Mouse (Mus musculus) layer of hippocampus, postnatal 25 days (tissue): ENCODE measurements around the gene Ubap2l. TPM values are rescaled to one million over a fixed set of nuclear protein-coding genes. Genes with fewer than 3 reads are reported as not detected.

ENCODE experiments used
- DNase-seq, 2 experiments: peaks; one replicate each; pipeline ENCODE4 v3.0.0; 2022; ENCODE audit warnings: mixed read lengths in 2 of 2, low spot score in 1 of 2; ENCODE audit errors: extremely low spot score in 1 of 2
- total RNA-seq, 2 experiments: library from RNA; stranded (reverse); gene quantifications; 2 replicates each; pipeline ENCODE4 v1.2.3; 2021

Ubap2l gene
- 100 to 1,000 TPM; 144 to 181 TPM for total RNA-seq

DNA sequence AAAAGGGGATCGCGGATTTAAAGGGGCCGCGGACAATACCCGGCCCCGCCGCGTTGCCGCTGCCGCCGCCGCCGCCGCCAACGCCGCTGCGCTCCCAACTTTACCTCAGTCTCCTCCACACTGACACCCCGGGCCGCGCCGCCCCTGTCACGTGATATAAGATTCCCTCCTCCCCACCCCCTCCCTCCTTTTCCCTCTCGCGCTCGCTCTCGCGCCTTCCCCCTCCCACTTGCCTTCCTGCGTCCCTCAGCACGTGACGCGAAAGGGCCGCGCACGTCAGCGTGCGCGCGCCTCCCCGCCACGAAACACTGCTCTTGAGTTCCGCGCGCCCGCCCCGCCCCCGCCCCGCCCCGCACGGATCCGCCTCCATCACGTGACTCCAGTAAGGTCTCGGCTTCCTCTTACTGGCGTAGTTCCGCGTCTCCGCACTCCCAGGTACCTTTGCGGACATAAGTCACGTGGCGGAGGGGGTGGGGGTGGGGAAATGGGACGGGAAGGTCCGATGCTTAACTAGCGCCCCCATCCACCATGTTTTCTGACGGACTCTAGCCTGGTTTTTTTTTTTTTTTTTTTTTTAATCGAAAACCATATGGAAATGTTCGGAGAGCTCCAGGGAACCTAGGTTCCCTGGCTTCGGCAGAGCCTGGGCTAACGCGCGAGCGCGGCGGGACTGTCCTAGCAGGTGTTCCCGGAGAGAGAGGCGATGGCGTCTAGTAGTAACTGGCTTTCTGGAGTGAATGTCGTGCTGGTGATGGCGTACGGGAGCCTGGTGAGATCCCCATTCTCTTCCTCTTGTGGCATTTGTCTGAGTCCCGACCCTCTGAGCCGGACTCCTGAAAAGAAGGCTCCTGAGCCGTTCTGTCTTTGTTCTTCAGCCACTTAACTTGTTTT lies at the start of gene Ubap2l:
Gene Ubap2l, minus strand, starts transcription at position 278 of the 891 bp plus-strand sequence.
- peak; percentile 81 to 83 for DNase-seq

DNA sequence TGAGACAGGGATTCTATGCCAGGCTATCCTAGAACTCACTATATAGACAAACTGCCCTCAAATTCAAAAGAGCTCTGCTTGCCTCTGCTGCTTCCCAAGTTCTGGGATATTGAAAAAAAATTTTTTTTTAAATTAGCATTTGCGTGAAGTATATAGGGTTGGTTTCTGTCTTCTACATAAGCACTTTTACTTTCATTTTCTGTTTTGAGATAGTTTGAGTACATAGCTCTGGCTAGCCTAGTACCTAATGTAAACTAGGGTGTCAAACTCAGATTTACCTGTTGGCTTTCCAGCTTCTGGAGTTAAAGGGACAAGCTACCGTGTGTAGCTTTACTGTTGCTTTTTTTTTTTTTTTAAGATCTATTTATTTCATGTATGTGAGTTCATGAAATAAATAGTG lies 49.2 kb upstream of the Ubap2l start:
- no peak for DNase-seq

DNA sequence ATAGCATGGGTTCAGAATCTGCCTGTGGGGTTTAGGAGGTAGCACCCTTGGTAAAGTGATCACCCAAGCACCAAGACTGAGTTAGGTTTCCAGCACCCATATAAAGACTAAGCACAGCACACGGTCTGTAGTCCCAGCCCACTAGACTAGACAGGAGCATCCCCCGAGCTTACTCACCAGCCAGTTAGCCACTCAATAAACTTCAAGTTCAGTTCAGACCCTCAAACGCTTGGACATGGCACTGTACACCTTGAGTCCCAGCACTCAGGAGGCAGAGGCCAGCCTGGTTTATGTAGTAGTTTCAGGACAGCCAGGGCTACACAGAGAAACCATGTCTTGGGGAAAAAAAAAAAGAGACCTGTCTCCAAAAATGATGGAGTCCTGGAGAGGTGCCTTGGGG lies 48.6 kb upstream of the Ubap2l start:
- DNase-seq, result no peak

GRCm38 (mm10) chr3:90097928-90098327 lies 45.5 kb upstream of the Ubap2l start:
- no peak for DNase-seq

- no peak for DNase-seq
These were observed 42.0 kb upstream of the Ubap2l start for GRCm38 (mm10) chr3:90094453-90094852.

- DNase-seq, result no peak
These were observed 38.5 kb upstream of the Ubap2l start for GRCm38 (mm10) chr3:90090892-90091291.

- DNase-seq, result no peak
These were observed 36.2 kb upstream of the Ubap2l start for GRCm38 (mm10) chr3:90088617-90089016.

GRCm38 (mm10) chr3:90086068-90086467 lies 33.6 kb upstream of the Ubap2l start:
- no peak for DNase-seq

DNA sequence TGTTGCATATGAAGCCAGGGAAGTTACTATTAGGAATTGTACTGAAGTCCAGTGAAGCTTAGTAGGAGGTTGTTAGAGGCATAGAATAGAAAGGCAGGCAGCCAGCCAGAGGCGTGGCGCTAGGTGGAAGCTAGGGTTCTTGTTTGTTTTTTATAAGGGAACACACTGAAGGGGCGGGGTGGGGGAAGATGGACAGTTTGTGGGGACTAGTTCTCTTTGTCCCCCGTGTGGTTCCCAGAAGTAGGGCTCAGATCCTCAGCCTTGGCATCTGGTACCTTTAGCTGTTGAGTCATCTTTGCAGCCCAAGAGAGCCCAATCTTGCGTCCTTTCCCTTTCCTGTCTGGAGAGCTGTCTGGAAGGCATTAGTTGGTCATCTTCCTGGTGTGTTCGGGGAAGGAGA lies 32.9 kb upstream of the Ubap2l start:
- DNase-seq, result no peak

DNA sequence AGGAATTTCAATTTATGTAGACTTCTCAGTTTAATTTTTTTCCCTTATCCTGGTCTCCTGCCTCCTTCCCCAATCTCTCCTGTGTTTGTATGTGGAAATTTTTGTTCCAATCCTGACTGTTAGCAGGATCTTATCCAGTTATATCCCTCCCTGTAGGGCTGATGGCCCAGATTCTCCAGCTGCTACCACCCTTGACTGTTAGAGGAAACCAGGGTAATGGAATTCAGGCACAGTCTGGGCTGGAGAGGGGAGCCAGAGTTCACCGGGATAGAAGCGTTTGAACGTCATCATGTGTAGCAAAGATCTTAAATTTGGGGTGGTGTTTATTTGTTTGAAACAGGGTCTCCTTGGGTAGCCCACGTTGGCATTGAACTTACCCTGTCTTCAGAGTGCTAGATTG lies 32.4 kb upstream of the Ubap2l start:
- DNase-seq, result no peak

- DNase-seq, result no peak
These were observed 31.4 kb upstream of the Ubap2l start for GRCm38 (mm10) chr3:90083698-90084324.

GRCm38 (mm10) chr3:90083034-90083433 lies 30.6 kb upstream of the Ubap2l start:
- DNase-seq, result no peak

GRCm38 (mm10) chr3:90081365-90082240 lies 29.2 kb upstream of the Ubap2l start:
- DNase-seq, result no peak

DNA sequence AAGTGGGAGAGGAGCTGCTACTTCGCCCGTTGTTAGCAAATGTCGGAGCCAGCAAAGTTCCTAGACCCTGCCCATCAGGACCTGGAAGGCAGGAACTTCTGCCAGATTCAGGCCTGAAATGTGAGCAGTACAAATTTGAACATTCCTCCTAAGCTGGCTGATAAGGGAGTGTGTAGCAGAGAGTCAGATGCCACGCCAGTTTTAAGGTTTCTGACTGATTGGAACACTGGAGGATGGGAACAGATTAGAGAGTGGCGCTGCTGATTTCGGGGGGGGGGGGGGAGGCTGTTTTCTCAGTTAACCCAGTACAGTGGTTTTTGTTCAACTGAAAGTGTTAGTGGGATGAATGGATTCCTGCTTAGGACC lies 28.1 kb upstream of the Ubap2l start:
- no peak for DNase-seq

DNA sequence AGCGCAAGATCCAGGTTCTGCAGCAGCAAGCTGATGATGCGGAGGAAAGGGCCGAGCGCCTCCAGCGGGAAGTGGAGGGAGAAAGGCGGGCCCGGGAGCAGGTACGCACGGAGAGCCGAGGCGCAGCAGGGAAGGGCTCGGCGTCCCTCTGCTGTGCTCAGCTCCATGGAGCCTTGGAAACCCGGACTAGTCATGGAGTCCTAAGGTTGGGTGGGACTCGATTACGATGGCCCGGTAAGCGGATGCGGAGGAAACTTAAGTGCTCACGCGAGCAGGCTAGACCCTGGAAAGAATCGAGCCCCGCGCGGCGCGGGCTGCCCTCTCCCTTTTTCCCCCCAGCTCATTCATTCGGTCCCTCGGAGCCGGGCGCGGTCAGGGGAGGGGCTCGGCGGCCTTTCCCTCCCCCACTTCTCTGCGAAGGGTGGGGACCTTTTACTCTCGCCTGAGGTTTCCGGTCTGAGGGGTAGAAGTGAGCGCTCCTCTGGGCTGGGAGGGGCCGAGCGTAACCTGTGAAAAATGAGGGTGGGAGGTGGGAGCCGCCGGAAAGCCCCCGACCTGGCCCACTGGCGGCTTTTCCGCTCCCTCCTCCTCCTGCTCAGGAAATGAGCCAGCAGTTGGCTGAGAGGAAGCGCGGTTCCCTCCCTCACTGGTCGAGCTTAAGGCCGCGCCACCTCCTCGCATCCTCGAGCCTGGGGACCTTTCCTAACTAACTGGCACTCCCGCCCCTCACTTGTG lies 27.5 kb upstream of the Ubap2l start:
- DNase-seq, result peak; percentile 31 to 38

- peak; percentile 78 to 79 for DNase-seq
These were observed 26.8 kb upstream of the Ubap2l start for GRCm38 (mm10) chr3:90079133-90079762.

DNA sequence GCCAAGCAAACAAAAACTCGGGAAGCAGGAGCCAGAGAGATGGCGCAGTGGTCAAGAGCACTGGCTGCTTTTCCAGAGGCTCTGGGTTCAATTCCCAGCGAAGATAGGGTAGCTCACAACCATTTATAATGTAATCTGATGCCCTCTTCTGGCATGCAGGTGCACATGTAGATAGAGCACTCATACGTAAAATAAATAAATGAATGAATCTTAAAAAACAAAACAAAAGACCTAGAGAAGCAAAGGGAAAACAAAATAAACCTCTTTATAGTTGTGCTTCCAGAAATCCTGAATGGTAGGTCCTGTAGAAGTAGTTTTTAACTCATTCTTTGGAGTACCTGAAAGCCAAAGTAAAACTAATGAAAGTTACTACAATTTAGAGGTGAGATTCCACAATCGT lies 25.8 kb upstream of the Ubap2l start:
- no peak for DNase-seq

- peak; percentile 70 to 91 for DNase-seq
These were observed 24.7 kb upstream of the Ubap2l start for GRCm38 (mm10) chr3:90076921-90077716.

GRCm38 (mm10) chr3:90072294-90072693 lies 19.9 kb upstream of the Ubap2l start, which contains the start of gene Tpm3:
Gene Tpm3 (plus strand): TSS chr3:90072649.
- no peak for DNase-seq
